Mouse (Mus musculus): ENCODE measurements around the gene Polq. TPM values are rescaled to one million over a fixed set of nuclear protein-coding genes. Genes with fewer than 3 reads are reported as not detected.
"Not testable (repeated sequence)": the region's sequence is repeated elsewhere in the genome, so short reads cannot be mapped to it uniquely, and the experiment has no call there.

Polq gene
- polyA plus RNA-seq, 1 experiment, result 4.4 TPM

- TF ChIP-seq CTCF (IDR thresholded peaks at IDR 0.05; ENCODE audit: borderline replicate concordance, extremely low read depth, insufficient read depth, insufficient read length) (no peak), POLR2A (IDR thresholded peaks at IDR 0.05; ENCODE audit: borderline replicate concordance, extremely low read depth, insufficient read depth, insufficient read length, poor library complexity, severe bottlenecking) (no peak)
- DNase-seq (ENCODE audit: low read depth), result no peak
Observed at GRCm38 (mm10) chr16:37108763-37109162, 97.2 kb downstream of the Polq start.

GRCm38 (mm10) chr16:37109285-37109684 is 97.7 kb downstream of the Polq start:
- peak; percentile 78 for TF ChIP-seq CTCF (IDR thresholded peaks at IDR 0.05; ENCODE audit: borderline replicate concordance, extremely low read depth, insufficient read depth, insufficient read length)
- no peak for TF ChIP-seq POLR2A (IDR thresholded peaks at IDR 0.05; ENCODE audit: borderline replicate concordance, extremely low read depth, insufficient read depth, insufficient read length, poor library complexity, severe bottlenecking)
- peak; percentile 91 for DNase-seq (ENCODE audit: low read depth)

GRCm38 (mm10) chr16:37125190-37125589 is 113.6 kb downstream of the Polq start:
- not testable (repeated sequence) for DNase-seq (ENCODE audit: low read depth)

Other genes starting within 250 kb of the Polq start
- 23.9 and 25.2 TPM in 2 replicates for gene Slc15a2, start 226.8 kb upstream of the Polq start, polyA plus RNA-seq (2012; rRNA removed)
- 22.6 and 26.6 TPM in 2 replicates for gene Iqcb1, start 183.4 kb upstream of the Polq start, polyA plus RNA-seq (2012; rRNA removed)
- gene Eaf2, start 136.8 kb upstream of the Polq start, polyA plus RNA-seq (2012; rRNA removed), result 0.66 and 0.67 TPM in 2 replicates
- 45.0 and 46.2 TPM in 2 replicates for gene Golgb1, start 136.6 kb upstream of the Polq start, polyA plus RNA-seq (2012; rRNA removed)
- gene Hcls1, start 76.8 kb upstream of the Polq start, polyA plus RNA-seq (2012; rRNA removed), result 1.7 and 1.9 TPM in 2 replicates
- gene Fbxo40, start 21.3 kb upstream of the Polq start, polyA plus RNA-seq (2012; rRNA removed), result 0.03 and 0.25 TPM in 2 replicates